Mouse (Mus musculus): ENCODE results near the gene Zzef1. TPM values are rescaled to one million over a fixed set of nuclear protein-coding genes. Genes with fewer than 3 reads are reported as not detected.

The Zzef1 gene
- 10 to 100 TPM; 75.8 to 78.6 TPM for total RNA-seq (2023)

GRCm38 (mm10) chr11:72795455-72796295 lies at the start of gene Zzef1, which contains the start of gene Cyb5d2:
Gene Zzef1, plus strand, starts transcription at chr11:72796226.
Gene Cyb5d2, minus strand, starts transcription at chr11:72796142.

GRCm38 (mm10) chr11:72961072-72961980 lies 165.3 kb downstream of the Zzef1 start, which contains the start of gene Atp2a3:
Gene Atp2a3, plus strand, starts transcription at chr11:72961169.

Other genes starting within 250 kb of the Zzef1 start
- 10 to 100 TPM; 12.3 to 12.6 TPM for gene Spns3, start 245.7 kb upstream of the Zzef1 start, total RNA-seq (2023)
- gene Ube2g1, start 188.9 kb upstream of the Zzef1 start, total RNA-seq (2023): 10 to 100 TPM; 29.9 to 30.1 TPM
- 10 to 100 TPM; 94.9 to 99.6 TPM for gene Ankfy1, start 106.2 kb upstream of the Zzef1 start, total RNA-seq (2023)
- gene Cyb5d2, start 84 bp upstream of the Zzef1 start, total RNA-seq (2023): 1 to 10 TPM; 7.1 to 8.7 TPM
- gene Atp2a3, start 164.9 kb downstream of the Zzef1 start, total RNA-seq (2023): 10 to 100 TPM; 90.0 to 95.4 TPM
- gene P2rx1, start 202.9 kb downstream of the Zzef1 start, total RNA-seq (2023): 1 to 10 TPM; 3.9 to 4.3 TPM
- gene Camkk1, start 222.8 kb downstream of the Zzef1 start, total RNA-seq (2023): 1 to 10 TPM; 1.2 to 2.8 TPM